Mouse (Mus musculus) thymus, postnatal 10 days (tissue): ENCODE measurements around the gene Oat.

Source experiments
- DNase-seq, 2 experiments: peaks; one replicate each; pipeline ENCODE4 v3.0.0; 2021; ENCODE audit warnings: low spot score in 2 of 2

Gene Oat

GRCm38 (mm10) chr7:132593762-132594161 is 17.6 kb upstream of the Oat start:
- DNase-seq = no peak

- no peak for DNase-seq
These were observed 13.4 kb upstream of the Oat start for GRCm38 (mm10) chr7:132589610-132590009.

GRCm38 (mm10) chr7:132587167-132587566 is 11.0 kb upstream of the Oat start:
- DNase-seq = no peak

GRCm38 (mm10) chr7:132585695-132586491 is 9.7 kb upstream of the Oat start:
- DNase-seq = no peak

GRCm38 (mm10) chr7:132581441-132581840 is 5.2 kb upstream of the Oat start:
- no peak for DNase-seq

GRCm38 (mm10) chr7:132580511-132580910 is 4.3 kb upstream of the Oat start:
- DNase-seq = no peak

GRCm38 (mm10) chr7:132576891-132577290 is 693 bp upstream of the Oat start:
- no peak for DNase-seq

- peak; percentile 70 to 84 for DNase-seq
These were observed 575 bp downstream of the Oat start for GRCm38 (mm10) chr7:132575623-132576022.

GRCm38 (mm10) chr7:132574646-132575045 is 1.6 kb downstream of the Oat start:
- no peak for DNase-seq

GRCm38 (mm10) chr7:132573205-132573604 is 3.0 kb downstream of the Oat start:
- no peak for DNase-seq

- DNase-seq = no peak
These were observed 3.5 kb downstream of the Oat start for GRCm38 (mm10) chr7:132572738-132573137.

GRCm38 (mm10) chr7:132571481-132571880 is 4.7 kb downstream of the Oat start:
- DNase-seq = no peak

GRCm38 (mm10) chr7:132570071-132570470 is 6.1 kb downstream of the Oat start:
- no peak for DNase-seq

- DNase-seq = peak; percentile 34 to 46
These were observed 7.4 kb downstream of the Oat start for GRCm38 (mm10) chr7:132568817-132569216.

GRCm38 (mm10) chr7:132565831-132566230 is 10.4 kb downstream of the Oat start:
- DNase-seq = no peak

GRCm38 (mm10) chr7:132559138-132559766 is 16.9 kb downstream of the Oat start:
- no peak for DNase-seq

- no peak for DNase-seq
These were observed 18.0 kb downstream of the Oat start for GRCm38 (mm10) chr7:132558141-132558736.

- no peak for DNase-seq
These were observed 19.6 kb downstream of the Oat start for GRCm38 (mm10) chr7:132556575-132556974.

- no peak for DNase-seq
These were observed 20.3 kb downstream of the Oat start for GRCm38 (mm10) chr7:132555911-132556310.

GRCm38 (mm10) chr7:132554091-132554490 is 22.1 kb downstream of the Oat start:
- no peak for DNase-seq

GRCm38 (mm10) chr7:132551351-132552126 is 24.7 kb downstream of the Oat start:
- DNase-seq = peak; percentile 89 to 98

GRCm38 (mm10) chr7:132547126-132547525 is 29.1 kb downstream of the Oat start:
- no peak for DNase-seq
